Mouse (Mus musculus): ENCODE results near the gene Clrn3.

- no peak for TF ChIP-seq CTCF (IDR thresholded peaks at IDR 0.05; ENCODE audit: borderline replicate concordance, control insufficient read depth, extremely low read depth, insufficient read depth, low read length, poor library complexity)
- no peak for TF ChIP-seq POLR2A (IDR thresholded peaks at IDR 0.05; ENCODE audit: control insufficient read depth, extremely low read depth, insufficient read depth, low read length, poor library complexity)
Measured at GRCm38 (mm10) chr7:135564022-135564421, 35.6 kb upstream of the Clrn3 start.
